Mouse (Mus musculus) kidney, embryonic 16.5 days (tissue): ENCODE data around the gene Lrrc34. TPM values are rescaled to one million over a fixed set of nuclear protein-coding genes. Genes with fewer than 3 reads are reported as not detected.
A peak's percentile ranks its signal among the peaks of the same experiment; 100 is the strongest.

ENCODE experiments used
- ATAC-seq: fragments of 200-750 bp; cut with Nextera tagmentation; 2 replicates; pipeline ENCODE4 v1.8.0; 2017; ENCODE audit warnings: moderate TSS enrichment; ENCODE audit not compliant: low FRiP score, low TSS enrichment
- H3K27ac ChIP-seq: fragments of 300-500 bp; sonication (generic); 2 replicates; pipeline ENCODE4 v1.5.1; 2014; ENCODE audit warnings: low read length
- H3K27me3 ChIP-seq: fragments of 300-500 bp; sonication (generic); 2 replicates; pipeline ENCODE4 v1.6.1; 2014; ENCODE audit warnings: low read length, control low read depth, mixed read lengths; ENCODE audit not compliant: insufficient read depth
- H3K36me3 ChIP-seq: fragments of 300-500 bp; sonication (generic); 2 replicates; pipeline ENCODE4 v1.6.1; 2014; ENCODE audit warnings: low read length, control low read depth, mixed read lengths; ENCODE audit not compliant: insufficient read depth
- H3K4me1 ChIP-seq: fragments of 300-500 bp; sonication (generic); 2 replicates; pipeline ENCODE4 v1.6.1; 2014; ENCODE audit warnings: low read length, control low read depth, mixed read lengths; ENCODE audit not compliant: insufficient read depth
- H3K4me2 ChIP-seq: fragments of 300-500 bp; sonication (generic); replicated peaks from 2 replicates; pipeline ENCODE4 v1.6.1; 2014; ENCODE audit warnings: low read depth, low read length
- H3K4me3 ChIP-seq: fragments of 300-500 bp; sonication (generic); 2 replicates; pipeline ENCODE4 v1.5.1; 2014; ENCODE audit warnings: mild to moderate bottlenecking, low read length
- H3K9ac ChIP-seq: fragments of 300-500 bp; sonication (generic); replicated peaks from 2 replicates; pipeline ENCODE4 v1.6.1; 2014; ENCODE audit warnings: low read length
- H3K9me3 ChIP-seq: fragments of 300-500 bp; sonication (generic); 2 replicates; pipeline ENCODE4 v1.6.1; 2016; ENCODE audit warnings: low read length, control low read depth
- WGBS: fragments of 180-500 bp; shearing (Covaris S2); extraction: QIAGEN DNeasy Blood & Tissue Kit; methylation state at CpG from one replicate; pipeline ENCODE4 v1.1.7; 2014; 5-methylcytosine and 5-hydroxymethylcytosine counted together
- polyA plus RNA-seq: library from polyadenylated mRNA; unstranded; fragments of >200 nt; fragmentation: Nextera tagmentation; extraction: Ambion mirVana; gene quantifications from 2 replicates; pipeline ENCODE4 v1.2.1, GENCODE M21; 2015

Gene Lrrc34
- polyA plus RNA-seq = 2.4 and 2.9 TPM in 2 replicates

- Histone ChIP-seq H3K9me3 (no peaks in the 10 kb centered on the region), H3K9ac (peak within 1 kb of the TSS; percentile 63), H3K4me1 (peaks cover 11% of the 10 kb centered on the region; the same call in 1 of the 2 replicates), H3K4me3 (peak within 1 kb of the TSS; percentile 49), H3K27me3 (peaks cover 21% of the 10 kb centered on the region), H3K36me3 (no peaks in the 10 kb centered on the region), H3K4me2 (peak within 1 kb of the TSS; percentile 69), H3K27ac (no peak within 1 kb of the TSS)
- WGBS = 3% methylated on average over 25 of the region's 25 CpGs
- peak; percentile 93 for ATAC-seq
These were observed at the start of gene Lrrc34 for GRCm38 (mm10) chr3:30647440-30648090. Lrrc34 (minus strand) TSS chr3:30647869.

DNA sequence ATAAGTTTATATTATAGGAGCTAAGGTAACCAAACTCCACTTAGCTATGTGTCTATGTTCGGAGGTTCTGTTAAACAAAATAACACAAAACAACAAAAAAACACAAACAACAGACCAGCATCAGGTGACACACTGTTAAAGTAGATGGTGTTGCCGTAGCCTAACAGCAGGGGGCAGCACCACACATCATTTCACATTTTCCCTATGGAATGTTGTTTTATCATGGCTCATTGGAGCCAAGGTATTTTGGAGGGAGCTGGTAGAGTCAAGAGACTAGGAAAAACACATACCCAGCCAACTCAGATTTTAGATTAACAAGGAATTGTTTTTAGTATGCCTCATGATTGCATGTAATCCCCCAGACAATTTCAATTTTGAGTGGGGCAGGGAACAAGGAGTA lies 48.7 kb upstream of the Lrrc34 start:
- H3K27ac ChIP-seq = peak overlapping the region; percentile 50
- ATAC-seq = peak; percentile 81

DNA sequence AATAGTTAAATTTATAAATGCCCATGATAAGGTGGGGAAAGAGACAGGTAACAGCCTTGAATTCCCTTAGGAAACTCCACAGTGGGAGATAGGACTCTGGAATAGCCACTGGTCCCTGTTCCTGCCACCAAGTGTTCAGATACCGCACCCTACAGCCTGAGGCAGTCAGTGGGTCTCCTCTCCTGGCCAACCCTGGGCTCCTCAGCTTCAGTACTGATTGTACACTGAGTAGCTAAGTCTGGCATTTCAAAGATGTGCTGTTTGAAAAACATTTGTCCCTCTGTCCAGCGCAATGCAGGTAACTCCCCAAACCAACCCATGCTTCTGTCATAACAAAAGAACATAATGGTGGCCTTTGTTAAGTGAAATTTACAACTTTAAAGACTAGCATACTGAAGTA lies 48.0 kb upstream of the Lrrc34 start:
- no peak overlapping the region for H3K9ac ChIP-seq
- H3K4me3 ChIP-seq = no peak overlapping the region
- no peaks in the 10 kb centered on the region; the same call in 1 of the 2 replicates for H3K4me1 ChIP-seq
- H3K9me3 ChIP-seq = no peaks in the 10 kb centered on the region
- no peaks in the 10 kb centered on the region for H3K27me3 ChIP-seq
- no peak overlapping the region for H3K27ac ChIP-seq
- 93% methylated on average over 2 of the region's 2 CpGs for WGBS
- H3K4me2 ChIP-seq = no peak overlapping the region
- H3K36me3 ChIP-seq = no peaks in the 10 kb centered on the region
- ATAC-seq = no peak

More for the DNA sequence above, 48.7 kb upstream of the Lrrc34 start:
- Histone ChIP-seq H3K9me3 (no peaks in the 10 kb centered on the region), H3K27me3 (no peaks in the 10 kb centered on the region), H3K36me3 (no peaks in the 10 kb centered on the region), H3K4me1 (no peaks in the 10 kb centered on the region; the same call in 1 of the 2 replicates), H3K9ac (no peak overlapping the region), H3K4me3 (no peak overlapping the region), H3K4me2 (no peak overlapping the region)
- 12% methylated on average over 2 of the region's 2 CpGs for WGBS

GRCm38 (mm10) chr3:30690976-30691375 lies 43.3 kb upstream of the Lrrc34 start:
- Histone ChIP-seq H3K4me1 (no peaks in the 10 kb centered on the region), H3K4me3 (no peak overlapping the region), H3K27me3 (no peaks in the 10 kb centered on the region), H3K9ac (no peak overlapping the region), H3K36me3 (no peaks in the 10 kb centered on the region), H3K27ac (no peak overlapping the region), H3K4me2 (no peak overlapping the region), H3K9me3 (no peaks in the 10 kb centered on the region)
- ATAC-seq = no peak
- WGBS = 59% methylated on average over 7 of the region's 7 CpGs

GRCm38 (mm10) chr3:30687216-30687615 lies 39.5 kb upstream of the Lrrc34 start:
- no peak overlapping the region for H3K27ac ChIP-seq
- no peaks in the 10 kb centered on the region for H3K27me3 ChIP-seq
- WGBS = 74% methylated on average over 3 of the region's 3 CpGs
- H3K4me2 ChIP-seq = no peak overlapping the region
- no peaks in the 10 kb centered on the region for H3K4me1 ChIP-seq
- no peaks in the 10 kb centered on the region for H3K9me3 ChIP-seq
- no peaks in the 10 kb centered on the region for H3K36me3 ChIP-seq
- ATAC-seq = no peak
- no peak overlapping the region for H3K4me3 ChIP-seq
- H3K9ac ChIP-seq = no peak overlapping the region

DNA sequence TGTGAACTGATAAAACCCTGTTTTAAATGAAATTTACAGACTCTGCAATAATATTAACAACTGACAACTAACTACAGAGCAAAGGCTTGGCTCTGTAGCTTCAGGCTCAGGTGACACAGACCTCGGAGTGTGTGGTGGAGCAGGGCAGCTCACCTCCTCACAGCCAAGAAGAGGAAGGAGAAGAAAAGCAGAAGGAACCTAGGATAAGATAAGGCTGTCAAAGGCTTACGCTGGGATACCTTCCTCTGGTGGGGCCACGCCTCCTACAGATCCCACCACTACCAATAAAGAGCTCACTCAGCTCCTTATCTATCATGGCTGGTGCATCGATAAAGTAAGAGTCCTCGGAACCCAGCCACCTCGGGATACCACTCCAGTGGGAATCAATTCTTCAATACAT lies 35.5 kb upstream of the Lrrc34 start:
- Histone ChIP-seq H3K4me1 (no peaks in the 10 kb centered on the region), H3K4me2 (no peak overlapping the region), H3K9ac (no peak overlapping the region), H3K9me3 (no peaks in the 10 kb centered on the region), H3K4me3 (no peak overlapping the region), H3K27ac (no peak overlapping the region), H3K36me3 (no peaks in the 10 kb centered on the region), H3K27me3 (no peaks in the 10 kb centered on the region)
- WGBS = 80% methylated on average over 6 of the region's 6 CpGs
- ATAC-seq = no peak

- ATAC-seq = no peak
- Histone ChIP-seq H3K9ac (no peak overlapping the region), H3K27ac (no peak overlapping the region), H3K36me3 (no peaks in the 10 kb centered on the region), H3K4me3 (no peak overlapping the region), H3K27me3 (no peaks in the 10 kb centered on the region), H3K4me2 (no peak overlapping the region), H3K4me1 (no peaks in the 10 kb centered on the region), H3K9me3 (no peaks in the 10 kb centered on the region)
- 75% methylated on average over 9 of the region's 9 CpGs for WGBS
These were observed 10.8 kb upstream of the Lrrc34 start for GRCm38 (mm10) chr3:30658486-30658885.

DNA sequence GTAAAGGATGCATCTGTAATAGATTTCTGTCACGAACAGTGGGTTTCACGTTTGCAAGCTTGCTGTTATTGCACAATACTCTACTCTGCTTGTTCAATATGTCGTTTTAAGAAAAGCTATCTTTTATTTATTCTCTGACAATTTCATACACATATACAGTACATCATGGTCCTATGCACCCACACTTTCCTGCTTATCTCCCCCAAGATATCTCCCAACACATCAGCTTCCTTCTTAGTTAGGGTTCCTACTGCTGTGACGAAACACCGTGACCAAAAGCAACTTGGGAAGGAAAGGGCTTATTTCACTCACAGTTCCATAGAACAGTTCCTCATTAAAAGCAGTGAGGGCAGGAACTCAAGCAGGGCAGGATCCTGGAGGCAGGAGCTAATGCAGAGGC lies 8.3 kb upstream of the Lrrc34 start:
- WGBS = 76% methylated on average over 5 of the region's 5 CpGs
- no peak for ATAC-seq
- H3K27me3 ChIP-seq = peaks cover 5% of the 10 kb centered on the region
- H3K27ac ChIP-seq = no peak overlapping the region
- H3K9me3 ChIP-seq = no peaks in the 10 kb centered on the region
- no peak overlapping the region for H3K4me3 ChIP-seq
- 0 out of 2 replicates have a peak, but pooled peaks cover under 1% of the 10 kb centered on the region for H3K4me1 ChIP-seq
- no peak overlapping the region for H3K4me2 ChIP-seq
- H3K36me3 ChIP-seq = no peaks in the 10 kb centered on the region
- H3K9ac ChIP-seq = no peak overlapping the region

DNA sequence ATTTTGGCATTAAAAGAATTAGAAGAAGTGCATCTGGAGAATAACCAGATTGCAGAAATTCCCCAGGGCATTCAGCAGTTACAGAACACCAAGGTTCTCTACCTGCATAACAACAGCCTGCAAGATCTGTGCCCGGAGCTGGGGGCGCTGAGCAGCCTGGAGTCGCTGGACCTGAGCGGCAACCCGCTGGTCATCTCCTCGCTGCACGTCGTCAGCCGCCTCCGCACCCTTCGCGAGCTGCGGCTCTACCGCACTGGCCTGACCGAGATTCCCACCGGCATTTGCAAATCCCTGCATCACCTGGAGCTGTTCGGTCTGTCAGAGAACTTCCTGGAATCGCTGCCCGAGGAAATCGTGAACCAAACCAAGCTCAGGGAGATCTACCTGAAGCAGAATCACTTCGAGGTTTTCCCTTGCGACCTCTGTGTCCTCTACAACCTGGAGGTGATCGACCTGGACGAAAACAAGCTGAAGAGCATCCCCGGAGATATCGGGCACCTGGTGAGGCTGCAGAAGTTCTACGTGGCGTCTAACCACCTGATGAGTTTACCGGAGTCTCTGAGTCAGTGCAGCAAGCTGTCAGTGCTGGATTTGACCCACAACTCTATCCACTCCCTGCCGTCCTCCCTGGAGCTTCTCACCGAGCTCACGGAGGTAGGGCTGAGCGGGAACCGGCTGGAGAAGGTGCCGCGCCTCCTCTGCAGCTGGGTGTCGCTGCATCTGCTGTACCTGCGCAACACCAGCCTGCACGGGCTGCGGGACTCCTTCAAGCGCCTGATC lies 2.6 kb upstream of the Lrrc34 start:
- H3K27ac ChIP-seq = no peak overlapping the region
- peak overlapping the region; percentile 74 for H3K4me2 ChIP-seq
- peaks cover 11% of the 10 kb centered on the region; the same call in 1 of the 2 replicates for H3K4me1 ChIP-seq
- H3K27me3 ChIP-seq = peaks cover 21% of the 10 kb centered on the region
- peak overlapping the region; percentile 45 for H3K4me3 ChIP-seq
- WGBS = under 1% methylated on average over 41 of the region's 41 CpGs
- ATAC-seq = peak; percentile 80
- H3K9me3 ChIP-seq = no peaks in the 10 kb centered on the region
- peak overlapping the region; percentile 33 for H3K9ac ChIP-seq
- H3K36me3 ChIP-seq = no peaks in the 10 kb centered on the region

- Histone ChIP-seq H3K4me1 (peaks cover 11% of the 10 kb centered on the region; the same call in 1 of the 2 replicates), H3K27me3 (peaks cover 21% of the 10 kb centered on the region), H3K27ac (no peak overlapping the region), H3K4me2 (no peak overlapping the region), H3K9ac (no peak overlapping the region), H3K4me3 (no peak overlapping the region), H3K9me3 (no peaks in the 10 kb centered on the region), H3K36me3 (no peaks in the 10 kb centered on the region)
- 92% methylated on average over 2 of the region's 2 CpGs for WGBS
- ATAC-seq = no peak
These were observed 797 bp upstream of the Lrrc34 start for GRCm38 (mm10) chr3:30648466-30648865.
